Mouse (Mus musculus): ENCODE measurements around the gene Rchy1. TPM values are rescaled to one million over a fixed set of nuclear protein-coding genes. Genes with fewer than 3 reads are reported as not detected.

Rchy1 gene
- polyA plus RNA-seq, 1 experiment = 48.8 TPM

- Histone ChIP-seq H3K27ac (ENCODE audit: insufficient read depth, low read depth, low read length) (no peak overlapping the region), H3K4me1 (ENCODE audit: control insufficient read depth, insufficient read depth, low read length) (no peaks in the 10 kb centered on the region), H3K4me3 (ENCODE audit: insufficient read depth, low read length) (no peak overlapping the region)
- no peak for TF ChIP-seq POLR2A (IDR thresholded peaks at IDR 0.05; ENCODE audit: borderline replicate concordance, low read depth, low read length)
- no peak for TF ChIP-seq CTCF (IDR thresholded peaks at IDR 0.05; ENCODE audit: low read depth, low read length)
These were observed 51.3 kb downstream of the Rchy1 start for GRCm38 (mm10) chr5:91911384-91912106.

- no peaks in the 10 kb centered on the region for H3K4me1 ChIP-seq (ENCODE audit: control insufficient read depth, insufficient read depth, low read length)
- no peak overlapping the region for H3K27ac ChIP-seq (ENCODE audit: insufficient read depth, low read depth, low read length)
- TF ChIP-seq CTCF (IDR thresholded peaks at IDR 0.05; ENCODE audit: low read depth, low read length) (no peak), POLR2A (IDR thresholded peaks at IDR 0.05; ENCODE audit: borderline replicate concordance, low read depth, low read length) (no peak)
- no peak overlapping the region for H3K4me3 ChIP-seq (ENCODE audit: insufficient read depth, low read length)
These were observed 52.3 kb downstream of the Rchy1 start for GRCm38 (mm10) chr5:91910616-91911015.

GRCm38 (mm10) chr5:91909010-91909620 lies 53.8 kb downstream of the Rchy1 start:
- no peak overlapping the region for H3K4me3 ChIP-seq (ENCODE audit: insufficient read depth, low read length)
- H3K4me1 ChIP-seq (ENCODE audit: control insufficient read depth, insufficient read depth, low read length) = no peaks in the 10 kb centered on the region
- no peak overlapping the region for H3K27ac ChIP-seq (ENCODE audit: insufficient read depth, low read depth, low read length)
- no peak for TF ChIP-seq CTCF (IDR thresholded peaks at IDR 0.05; ENCODE audit: low read depth, low read length)
- TF ChIP-seq POLR2A (IDR thresholded peaks at IDR 0.05; ENCODE audit: borderline replicate concordance, low read depth, low read length) = no peak

Other genes starting within 250 kb of the Rchy1 start
- not detected in 2 replicates for gene Odaph, start 24.4 kb upstream of the Rchy1 start, polyA plus RNA-seq (2012; ENCODE audit: insufficient read depth, insufficient read length, missing spikeins)
- gene Cdkl2, start 80.8 kb upstream of the Rchy1 start, polyA plus RNA-seq (2012; ENCODE audit: insufficient read depth, insufficient read length, missing spikeins) = 5.4 and 5.8 TPM in 2 replicates
- gene G3bp2, start 120.7 kb upstream of the Rchy1 start, polyA plus RNA-seq (2012; ENCODE audit: insufficient read depth, insufficient read length, missing spikeins) = 100 and 112 TPM in 2 replicates
- 44.4 and 47.3 TPM in 2 replicates for gene Uso1, start 174.9 kb upstream of the Rchy1 start, polyA plus RNA-seq (2012; ENCODE audit: insufficient read depth, insufficient read length, missing spikeins)

Data from bone marrow macrophage, adult 2 months (primary cell).